Mouse (Mus musculus): Measurements from ENCODE around the gene Ier3. TPM values are rescaled to one million over a fixed set of nuclear protein-coding genes. Genes with fewer than 3 reads are reported as not detected.
"Not testable (repeated sequence)": the region's sequence is repeated elsewhere in the genome, so short reads cannot be mapped to it uniquely, and the experiment has no call there.

Gene Ier3
- polyA plus RNA-seq, 1 experiment from 2014 or later = 5.0 TPM

- H3K4me2 ChIP-seq (ENCODE audit: low read length) = peak overlapping the region; percentile 89
- H3K4me1 ChIP-seq (ENCODE audit: control insufficient read depth, insufficient read depth, low read length) = peaks cover 28% of the 10 kb centered on the region
- H3K4me3 ChIP-seq (ENCODE audit: low read depth, low read length) = peak overlapping the region; percentile 77
- no peak for ATAC-seq
- peak; percentile 97 for DNase-seq (ENCODE audit: low spot score)
- peak overlapping the region; percentile 98 for H3K9ac ChIP-seq (ENCODE audit: low read length)
- 8% methylated on average over 24 of the region's 24 CpGs for WGBS
- no peaks in the 10 kb centered on the region for H3K27me3 ChIP-seq (replicated peaks; ENCODE audit: control insufficient read depth, insufficient read depth, low read length)
- peak overlapping the region; percentile 97 for H3K27ac ChIP-seq (ENCODE audit: low read depth, low read length)
- H3K36me3 ChIP-seq (ENCODE audit: control insufficient read depth, insufficient read depth, low read length) = peaks cover 53% of the 10 kb centered on the region
- no peaks in the 10 kb centered on the region for H3K9me3 ChIP-seq (replicated peaks; ENCODE audit: control insufficient read depth, low read length)
Observed at GRCm38 (mm10) chr17:35836178-35836965, 14.9 kb downstream of the Ier3 start.

- ATAC-seq = peak; percentile 52
- Histone ChIP-seq H3K36me3 (ENCODE audit: control insufficient read depth, insufficient read depth, low read length) (peaks cover 48% of the 10 kb centered on the region), H3K27me3 (replicated peaks; ENCODE audit: control insufficient read depth, insufficient read depth, low read length) (no peaks in the 10 kb centered on the region), H3K4me2 (ENCODE audit: low read length) (peak overlapping the region; percentile 89), H3K9ac (ENCODE audit: low read length) (peak overlapping the region; percentile 98), H3K4me1 (ENCODE audit: control insufficient read depth, insufficient read depth, low read length) (peaks cover 28% of the 10 kb centered on the region), H3K4me3 (ENCODE audit: low read depth, low read length) (peak overlapping the region; percentile 77), H3K9me3 (replicated peaks; ENCODE audit: control insufficient read depth, low read length) (no peaks in the 10 kb centered on the region), H3K27ac (ENCODE audit: low read depth, low read length) (peak overlapping the region; percentile 97)
- DNase-seq (ENCODE audit: low spot score) = peak; percentile 95
- under 1% methylated on average over 24 of the region's 25 CpGs for WGBS
Observed at GRCm38 (mm10) chr17:35836991-35837422, 15.5 kb downstream of the Ier3 start.

GRCm38 (mm10) chr17:35837487-35837886 is 16.0 kb downstream of the Ier3 start:
- H3K27me3 ChIP-seq (replicated peaks; ENCODE audit: control insufficient read depth, insufficient read depth, low read length) = no peaks in the 10 kb centered on the region
- H3K4me1 ChIP-seq (ENCODE audit: control insufficient read depth, insufficient read depth, low read length) = peaks cover 28% of the 10 kb centered on the region
- under 1% methylated on average over 18 of the region's 18 CpGs for WGBS
- H3K9me3 ChIP-seq (replicated peaks; ENCODE audit: control insufficient read depth, low read length) = no peaks in the 10 kb centered on the region
- H3K9ac ChIP-seq (ENCODE audit: low read length) = peak overlapping the region; percentile 98
- H3K27ac ChIP-seq (ENCODE audit: low read depth, low read length) = peak overlapping the region; percentile 97
- peaks cover 43% of the 10 kb centered on the region for H3K36me3 ChIP-seq (ENCODE audit: control insufficient read depth, insufficient read depth, low read length)
- peak; percentile 76 for DNase-seq (ENCODE audit: low spot score)
- peak overlapping the region; percentile 77 for H3K4me3 ChIP-seq (ENCODE audit: low read depth, low read length)
- ATAC-seq = peak; percentile 9
- peak overlapping the region; percentile 89 for H3K4me2 ChIP-seq (ENCODE audit: low read length)

GRCm38 (mm10) chr17:35838122-35838544 is 16.6 kb downstream of the Ier3 start, which contains the start of gene Tubb5:
Gene Tubb5 (minus strand): TSS chr17:35838306.
- Histone ChIP-seq H3K36me3 (ENCODE audit: control insufficient read depth, insufficient read depth, low read length) (peaks cover 37% of the 10 kb centered on the region), H3K27ac (ENCODE audit: low read depth, low read length) (peak within 1 kb of the TSS; percentile 97), H3K4me3 (ENCODE audit: low read depth, low read length) (peak within 1 kb of the TSS; percentile 77), H3K9ac (ENCODE audit: low read length) (peak within 1 kb of the TSS; percentile 98), H3K9me3 (replicated peaks; ENCODE audit: control insufficient read depth, low read length) (no peaks in the 10 kb centered on the region), H3K27me3 (replicated peaks; ENCODE audit: control insufficient read depth, insufficient read depth, low read length) (no peaks in the 10 kb centered on the region), H3K4me1 (ENCODE audit: control insufficient read depth, insufficient read depth, low read length) (peaks cover 30% of the 10 kb centered on the region), H3K4me2 (ENCODE audit: low read length) (peak within 1 kb of the TSS; percentile 89)
- DNase-seq (ENCODE audit: low spot score) (peak; percentile 99), ATAC-seq (peak; percentile 75)
- under 1% methylated on average over 28 of the region's 29 CpGs for WGBS

- DNase-seq (ENCODE audit: low spot score) (no peak), ATAC-seq (0 out of 2 replicates have a peak, but pooled peaks have one; percentile 10)
- Histone ChIP-seq H3K4me2 (ENCODE audit: low read length) (peak overlapping the region; percentile 72), H3K27me3 (replicated peaks; ENCODE audit: control insufficient read depth, insufficient read depth, low read length) (no peaks in the 10 kb centered on the region), H3K27ac (ENCODE audit: low read depth, low read length) (peak overlapping the region; percentile 92), H3K9me3 (replicated peaks; ENCODE audit: control insufficient read depth, low read length) (no peaks in the 10 kb centered on the region), H3K36me3 (ENCODE audit: control insufficient read depth, insufficient read depth, low read length) (peaks cover 33% of the 10 kb centered on the region), H3K9ac (ENCODE audit: low read length) (peak overlapping the region; percentile 65), H3K4me3 (ENCODE audit: low read depth, low read length) (peak overlapping the region; percentile 77), H3K4me1 (ENCODE audit: control insufficient read depth, insufficient read depth, low read length) (peaks cover 26% of the 10 kb centered on the region)
- WGBS = 1% methylated on average over 5 of the region's 5 CpGs
Observed at GRCm38 (mm10) chr17:35838570-35838969, 17.1 kb downstream of the Ier3 start.

- H3K4me2 ChIP-seq (ENCODE audit: low read length) = peak overlapping the region; percentile 72
- H3K4me1 ChIP-seq (ENCODE audit: control insufficient read depth, insufficient read depth, low read length) = peaks cover 24% of the 10 kb centered on the region
- H3K4me3 ChIP-seq (ENCODE audit: low read depth, low read length) = peak overlapping the region; percentile 77
- DNase-seq (ENCODE audit: low spot score); H3K9me3 ChIP-seq (replicated peaks; ENCODE audit: control insufficient read depth, low read length); H3K27me3 ChIP-seq (replicated peaks; ENCODE audit: control insufficient read depth, insufficient read depth, low read length); ATAC-seq: not testable (repeated sequence)
- peak overlapping the region; percentile 92 for H3K27ac ChIP-seq (ENCODE audit: low read depth, low read length)
- WGBS = 53% methylated on average over 3 of the region's 3 CpGs
- peak overlapping the region; percentile 65 for H3K9ac ChIP-seq (ENCODE audit: low read length)
- H3K36me3 ChIP-seq (ENCODE audit: control insufficient read depth, insufficient read depth, low read length) = peaks cover 28% of the 10 kb centered on the region
Observed at GRCm38 (mm10) chr17:35839002-35839401, 17.5 kb downstream of the Ier3 start.

- H3K9me3 ChIP-seq (replicated peaks; ENCODE audit: control insufficient read depth, low read length) = no peaks in the 10 kb centered on the region
- peaks cover 26% of the 10 kb centered on the region for H3K36me3 ChIP-seq (ENCODE audit: control insufficient read depth, insufficient read depth, low read length)
- DNase-seq (ENCODE audit: low spot score) = no peak
- H3K9ac ChIP-seq (ENCODE audit: low read length) = no peak overlapping the region; the same call in 1 of the 2 replicates
- no peak for ATAC-seq
- peak overlapping the region; percentile 54 for H3K4me3 ChIP-seq (ENCODE audit: low read depth, low read length)
- peak overlapping the region; percentile 43 for H3K4me2 ChIP-seq (ENCODE audit: low read length)
- H3K27me3 ChIP-seq (replicated peaks; ENCODE audit: control insufficient read depth, insufficient read depth, low read length) = no peaks in the 10 kb centered on the region
- H3K27ac ChIP-seq (ENCODE audit: low read depth, low read length) = 0 out of 2 replicates have a peak overlapping the region, but pooled peaks have one; percentile 44
- 56% methylated on average over 14 of the region's 14 CpGs for WGBS
- peaks cover 13% of the 10 kb centered on the region for H3K4me1 ChIP-seq (ENCODE audit: control insufficient read depth, insufficient read depth, low read length)
Observed at GRCm38 (mm10) chr17:35840561-35840960, 19.1 kb downstream of the Ier3 start.

- Histone ChIP-seq H3K27ac (ENCODE audit: low read depth, low read length) (peak within 1 kb of the TSS; percentile 56; the same call in 1 of the 2 replicates), H3K4me3 (ENCODE audit: low read depth, low read length) (peak within 1 kb of the TSS; percentile 54), H3K9ac (ENCODE audit: low read length) (peak within 1 kb of the TSS; percentile 68), H3K36me3 (ENCODE audit: control insufficient read depth, insufficient read depth, low read length) (peaks cover 26% of the 10 kb centered on the region), H3K9me3 (replicated peaks; ENCODE audit: control insufficient read depth, low read length) (no peaks in the 10 kb centered on the region), H3K4me1 (ENCODE audit: control insufficient read depth, insufficient read depth, low read length) (peaks cover 7% of the 10 kb centered on the region), H3K4me2 (ENCODE audit: low read length) (peak within 1 kb of the TSS; percentile 61), H3K27me3 (replicated peaks; ENCODE audit: control insufficient read depth, insufficient read depth, low read length) (no peaks in the 10 kb centered on the region)
- peak; percentile 87 for ATAC-seq
- peak; percentile 100 for DNase-seq (ENCODE audit: low spot score)
- WGBS = under 1% methylated on average over 59 of the region's 59 CpGs
Observed at GRCm38 (mm10) chr17:35841076-35841950, 19.8 kb downstream of the Ier3 start, which contains the start of gene Mdc1. Gene Mdc1 (plus strand): TSS chr17:35841515.

Measured in forebrain, embryonic 14.5 days (tissue).